Mouse (Mus musculus) kidney, postnatal 14 days (tissue): ENCODE data around the gene Coq6.
"Not testable (repeated sequence)": the region's sequence is repeated elsewhere in the genome, so short reads cannot be mapped to it uniquely, and the experiment has no call there.

Source experiments
- DNase-seq: peaks from one replicate; pipeline ENCODE4 v3.0.0; 2022; ENCODE audit warnings: mixed read lengths

Gene Coq6

DNA sequence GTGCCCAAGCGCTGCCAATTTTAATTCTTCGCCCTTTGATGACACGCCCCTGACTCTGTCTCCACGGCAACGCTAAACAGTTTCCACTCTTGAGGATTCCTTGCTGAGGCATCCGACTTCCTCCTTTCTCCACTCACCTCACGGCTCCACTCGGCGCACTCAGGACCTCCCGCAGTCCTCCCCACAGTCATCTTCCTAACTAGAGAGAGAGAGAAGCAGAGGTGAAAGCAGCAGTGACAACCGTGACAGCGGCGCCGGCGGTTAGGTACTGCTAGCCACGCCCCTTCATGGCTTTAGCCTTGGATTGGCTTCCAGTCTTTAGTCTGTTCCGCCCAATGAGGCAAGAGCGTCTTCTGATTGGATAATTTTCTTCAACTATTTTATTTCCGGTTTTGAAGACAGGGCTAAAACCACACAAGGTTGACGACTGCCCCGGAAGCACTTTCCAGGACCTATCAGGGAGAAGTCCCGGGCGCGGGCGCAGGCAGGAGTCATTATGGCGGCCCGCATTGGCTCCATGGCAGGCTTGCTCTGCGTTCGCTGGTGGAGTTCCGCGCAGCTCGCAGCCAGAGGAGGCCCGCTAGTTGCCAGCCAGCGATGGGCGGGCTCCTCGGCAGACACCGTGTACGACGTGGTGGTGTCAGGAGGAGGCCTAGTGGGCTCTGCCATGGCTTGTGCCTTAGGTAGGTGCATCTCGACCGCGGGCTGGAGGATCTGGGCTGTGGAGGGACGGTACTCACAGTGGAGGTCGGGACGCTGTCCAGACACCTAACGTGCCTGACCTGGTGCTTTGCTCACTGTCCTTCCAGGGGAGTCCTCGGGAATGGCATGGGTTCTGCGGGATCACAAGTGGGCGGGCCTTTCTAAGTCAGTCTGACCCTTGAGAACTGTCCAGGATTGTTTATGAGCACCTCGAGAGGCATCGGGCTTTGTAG, at the start of gene Coq6, which contains the start of gene Fam161b:
TSS of gene Coq6 (plus strand) at position 103 of the 935 bp plus-strand sequence.
TSS of gene Fam161b (minus strand) at position 279 of the 935 bp plus-strand sequence.
- peak; percentile 96 for DNase-seq

DNA sequence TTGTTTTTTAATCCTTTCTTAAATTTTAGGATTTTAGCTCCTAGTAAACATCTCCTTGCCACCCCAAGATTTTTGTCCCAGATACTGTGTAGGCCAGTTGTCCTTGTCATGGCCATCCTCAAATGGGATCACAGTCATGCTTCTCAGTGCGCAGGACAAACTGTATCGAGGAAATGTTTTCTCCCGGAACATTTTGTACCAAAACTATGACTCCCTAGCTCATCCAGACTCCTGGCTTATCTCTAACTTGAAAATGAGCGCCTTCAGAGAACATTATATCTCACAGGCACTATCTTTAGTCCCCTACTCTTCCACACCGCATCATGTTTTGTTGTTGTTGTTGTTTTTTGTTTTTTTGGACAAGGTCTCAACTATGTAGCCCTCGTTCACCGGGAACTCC, 45.5 kb upstream of the Coq6 start:
- DNase-seq: no peak

DNA sequence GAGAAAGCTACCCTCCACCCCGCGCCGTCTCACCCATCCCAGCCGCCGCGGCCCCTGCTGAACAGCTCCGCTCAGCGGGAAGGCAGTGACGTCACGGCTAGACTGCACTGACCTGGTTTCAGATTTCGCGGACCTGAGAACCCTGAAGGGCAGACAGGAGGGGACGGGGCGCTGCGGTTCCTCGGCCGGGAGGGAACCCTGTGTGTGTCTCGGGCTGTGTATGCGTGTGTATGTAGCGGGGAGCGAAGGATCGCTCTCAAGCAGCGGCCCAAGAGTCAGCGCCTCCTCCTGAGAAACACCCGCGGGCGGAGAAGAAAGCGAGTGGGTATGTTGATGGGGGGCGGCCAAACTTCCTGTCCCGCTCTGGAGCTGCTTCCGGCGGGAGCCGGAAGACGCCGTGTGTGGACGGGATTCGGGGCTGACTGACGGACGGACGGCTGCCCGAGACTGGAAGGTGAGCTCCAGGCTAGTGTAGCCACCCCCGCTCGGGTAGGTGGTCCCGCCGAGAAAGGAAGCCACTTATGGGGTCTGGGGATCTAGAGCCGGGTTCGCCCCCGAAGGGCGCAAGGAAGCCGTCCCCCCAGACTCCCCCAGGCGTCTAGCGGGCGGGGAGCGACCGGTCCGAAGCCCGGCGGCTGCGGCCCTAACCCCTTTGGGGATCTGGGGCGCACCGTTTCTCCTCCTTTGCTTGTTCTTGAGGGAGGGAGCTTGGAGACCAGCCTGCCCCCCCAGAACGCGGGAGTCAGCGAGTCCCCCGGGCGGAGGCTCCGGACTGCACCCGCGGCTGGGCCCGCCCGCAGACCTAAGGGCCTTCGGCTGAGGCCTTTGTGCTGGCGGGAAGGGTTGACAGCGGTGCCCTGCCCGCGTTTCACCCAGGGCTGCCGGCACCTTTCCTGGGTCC, 44.5 kb upstream of the Coq6 start, which contains the start of gene Zfp410:
TSS of gene Zfp410 (plus strand) at position 132 of the 901 bp plus-strand sequence.
- DNase-seq: peak; percentile 94

DNA sequence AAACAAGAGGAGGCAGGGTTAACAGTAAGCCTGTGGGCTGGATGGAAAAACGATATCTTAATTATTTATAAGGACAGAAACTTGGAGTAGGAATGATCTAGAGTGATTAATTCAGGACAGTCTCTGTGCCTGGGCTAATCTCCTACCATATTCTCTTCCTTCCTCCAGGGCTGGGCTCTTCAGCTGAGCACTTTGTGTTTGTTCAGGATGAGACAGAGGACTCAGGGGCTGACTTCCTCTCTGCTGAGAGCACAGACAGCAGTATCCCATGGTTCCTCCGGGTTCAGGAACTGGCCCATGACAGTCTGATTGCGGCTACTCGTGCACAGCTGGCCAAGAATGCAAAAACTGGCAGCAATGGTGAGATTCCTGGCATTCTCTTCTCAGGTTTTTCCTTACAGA, 34.3 kb upstream of the Coq6 start:
- peak; percentile 69 for DNase-seq

DNA sequence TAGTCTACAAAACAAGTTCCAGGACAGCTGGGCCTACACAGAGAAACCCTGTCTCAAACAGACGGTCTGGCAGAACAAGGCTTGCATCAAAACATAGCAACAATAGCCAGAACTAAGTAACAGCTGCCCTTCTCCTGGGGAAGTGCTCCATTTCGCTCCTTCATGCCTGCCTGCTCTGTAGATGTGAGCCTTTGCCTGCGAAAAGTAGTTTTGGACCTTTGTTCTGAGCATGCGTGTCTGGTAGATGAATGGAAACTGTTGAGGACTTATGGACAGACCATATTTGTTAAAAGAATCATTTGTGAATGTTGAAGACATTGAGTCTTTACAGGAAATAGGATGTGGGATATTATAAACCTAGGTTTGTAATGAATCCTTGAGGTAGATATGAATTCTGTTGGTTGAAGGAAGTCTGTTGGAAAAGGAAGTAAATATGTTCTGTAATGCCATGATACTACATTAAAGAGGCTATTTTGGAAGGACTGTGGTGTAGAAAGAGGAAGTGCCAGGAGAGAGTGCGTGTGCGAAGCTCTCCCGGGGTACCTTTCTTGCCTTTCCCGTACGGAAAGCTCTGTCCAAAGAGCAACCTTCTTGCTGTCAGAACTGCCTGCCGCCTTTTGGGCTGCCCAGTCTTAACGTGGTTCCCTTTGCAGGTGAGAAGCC, 24.4 kb upstream of the Coq6 start:
- no peak for DNase-seq

DNA sequence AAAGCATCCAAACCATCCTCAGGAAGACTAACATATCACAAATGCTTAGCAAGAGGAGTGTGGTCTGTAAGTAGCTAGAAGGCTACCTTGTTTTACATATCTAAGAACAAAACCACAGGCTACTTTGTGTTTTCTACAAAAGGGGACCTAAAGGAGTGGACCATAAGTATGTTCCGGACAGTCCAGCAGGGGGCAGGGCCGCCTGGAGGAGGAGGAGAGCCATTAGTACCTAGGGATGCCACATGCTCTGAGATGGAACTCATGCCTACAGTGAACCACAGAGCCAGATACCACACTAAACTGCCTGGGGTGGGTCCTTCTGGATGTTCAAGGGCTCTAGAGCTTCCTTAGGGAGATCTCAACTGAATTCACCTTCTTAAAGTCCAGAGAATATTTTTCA, 14.3 kb upstream of the Coq6 start:
- peak; percentile 34 for DNase-seq

DNA sequence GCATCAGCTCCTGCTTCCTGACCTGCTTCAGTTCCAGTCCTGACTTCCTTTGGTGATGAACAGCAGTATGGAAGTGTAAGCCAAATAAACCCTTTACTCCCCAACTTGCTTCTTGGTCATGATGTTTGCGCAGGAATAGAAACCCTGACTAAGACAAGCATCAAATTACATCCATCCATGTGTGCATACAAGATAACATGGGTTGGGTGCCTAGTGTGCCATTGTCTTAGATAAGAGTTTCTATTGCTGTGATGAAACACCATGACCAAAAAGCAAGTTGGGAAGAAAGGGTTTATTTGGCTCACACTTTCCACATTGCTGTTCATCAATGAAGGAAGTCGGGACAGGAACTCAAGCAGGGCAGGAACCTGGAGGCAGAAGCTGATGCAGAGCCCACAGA, 2.8 kb upstream of the Coq6 start:
- DNase-seq: not testable (repeated sequence)

DNA sequence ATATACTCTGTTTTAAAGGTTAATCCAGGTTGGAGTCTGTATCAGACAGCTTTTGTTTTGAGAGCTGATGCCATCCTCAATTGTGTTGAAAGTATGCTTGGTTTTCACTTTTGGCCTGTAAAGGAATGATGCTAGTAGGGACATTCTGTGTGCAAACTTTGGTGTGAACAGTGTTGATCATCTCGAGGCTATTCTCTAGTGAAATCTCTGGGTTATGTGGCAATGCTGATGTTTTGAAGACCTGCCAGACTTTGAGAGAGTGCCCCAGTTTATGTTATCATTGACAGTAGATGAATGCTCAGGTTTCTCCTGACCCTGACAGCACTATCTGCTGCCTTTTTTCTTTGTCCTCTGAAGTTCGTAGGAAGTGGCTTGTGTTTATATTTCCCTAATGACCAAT, 1.4 kb downstream of the Coq6 start:
- no peak for DNase-seq

DNA sequence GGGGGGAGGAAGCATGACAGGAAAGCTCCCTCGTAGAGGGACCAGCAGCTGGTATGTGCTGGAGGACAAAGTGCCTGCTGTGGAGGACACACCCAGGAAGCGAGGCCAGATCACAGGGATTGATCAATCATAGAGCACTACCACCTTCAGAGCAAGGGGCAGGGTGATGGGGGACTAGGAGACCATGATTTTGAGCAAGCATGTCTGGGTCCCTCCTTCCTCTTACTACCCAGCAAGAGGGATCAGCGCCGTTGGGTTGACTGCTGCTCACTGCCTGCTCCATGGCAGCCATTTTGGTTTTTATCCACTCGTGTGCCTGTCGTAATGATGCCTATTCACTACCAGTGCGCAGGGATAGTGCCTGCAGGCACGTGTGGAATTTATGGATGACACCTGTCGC, 2.8 kb downstream of the Coq6 start:
- DNase-seq: no peak

DNA sequence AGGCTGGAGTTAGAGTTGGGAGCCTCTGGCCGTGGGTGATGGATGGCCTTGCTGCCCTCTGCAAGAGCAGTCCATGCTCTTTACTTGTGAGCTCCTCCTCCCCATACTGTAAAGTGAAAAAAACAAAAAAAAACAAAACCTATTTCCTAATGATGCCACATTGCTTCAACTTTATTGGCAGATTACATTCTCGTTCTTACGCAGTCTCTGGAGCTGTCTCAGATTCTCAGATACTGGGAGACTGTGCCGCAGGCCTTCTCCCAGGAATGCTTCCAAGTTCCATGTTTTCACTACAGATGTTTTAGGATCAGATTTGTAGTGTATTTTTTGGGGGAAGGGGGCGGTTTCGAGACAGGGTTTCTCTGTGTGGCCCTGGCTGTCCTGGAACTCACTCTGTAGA, 3.7 kb downstream of the Coq6 start:
- DNase-seq: no peak

DNA sequence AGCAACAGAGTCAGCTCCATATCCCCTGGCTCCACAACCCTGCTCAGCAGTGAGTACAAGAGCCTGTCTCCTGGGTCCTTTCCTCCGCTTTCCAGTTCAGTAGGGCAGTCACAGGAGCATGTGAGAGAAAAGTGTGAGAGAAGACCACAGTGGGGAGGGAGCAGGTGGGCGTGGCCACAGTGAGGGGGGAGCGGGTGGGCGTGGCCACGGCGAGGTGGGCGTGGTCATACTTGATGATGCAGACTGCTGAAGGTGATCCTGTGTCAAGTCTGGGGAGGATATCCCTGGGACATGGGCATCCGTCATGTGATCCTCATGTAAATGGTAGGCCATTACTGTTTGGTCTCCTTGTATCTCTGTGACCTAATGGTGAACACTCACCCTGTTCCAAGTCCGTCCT, 5.5 kb downstream of the Coq6 start:
- DNase-seq: no peak

DNA sequence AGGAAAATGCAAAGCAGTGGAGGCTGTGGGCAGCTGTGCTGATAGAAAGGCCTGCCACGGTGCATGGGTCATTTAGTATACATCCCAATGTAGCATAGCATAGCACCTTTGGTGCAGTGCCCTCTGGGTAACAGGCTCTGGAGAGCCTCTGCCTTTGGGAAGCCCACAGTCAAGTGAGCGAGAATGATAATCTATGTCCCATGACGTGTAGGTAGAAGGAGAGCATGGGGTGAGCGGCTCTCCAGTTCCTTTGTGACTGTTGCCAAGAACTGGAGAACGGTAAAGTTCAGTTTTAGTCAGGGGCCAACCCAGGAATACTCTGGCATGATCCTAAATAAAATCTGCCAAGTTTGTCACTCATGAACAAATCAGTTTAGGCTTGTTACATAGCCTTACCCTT, 10.2 kb downstream of the Coq6 start:
- no peak for DNase-seq

DNA sequence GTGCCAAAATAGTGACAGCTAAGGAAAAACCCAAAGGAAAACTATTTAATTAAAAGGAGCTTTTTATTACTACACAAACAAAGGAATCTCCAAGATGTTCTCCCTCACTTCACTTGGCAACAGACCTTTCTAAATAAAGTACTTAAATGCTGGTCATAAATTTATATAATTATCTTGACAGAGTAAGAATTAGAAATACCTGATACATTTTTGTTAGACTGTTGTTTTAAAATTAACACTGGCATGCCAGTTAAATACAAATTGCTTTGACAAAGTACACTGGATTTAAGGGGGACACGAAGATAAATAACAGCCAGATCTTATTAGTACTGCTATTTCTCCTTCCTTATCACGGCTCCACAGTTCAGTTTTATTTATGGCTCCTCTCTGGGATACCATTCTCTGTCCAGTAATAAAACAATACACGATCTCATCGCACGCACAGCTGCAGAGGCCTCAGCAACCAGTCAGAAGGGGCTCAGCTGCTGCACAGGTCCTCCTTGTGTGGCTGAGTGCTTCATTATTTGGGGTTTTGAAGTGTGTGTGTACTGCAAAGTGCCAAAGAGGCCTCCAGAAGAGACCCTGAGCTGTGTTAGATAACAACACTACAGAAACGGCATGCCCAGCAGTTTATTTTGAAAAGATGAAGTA, 12.5 kb downstream of the Coq6 start:
- DNase-seq: no peak

DNA sequence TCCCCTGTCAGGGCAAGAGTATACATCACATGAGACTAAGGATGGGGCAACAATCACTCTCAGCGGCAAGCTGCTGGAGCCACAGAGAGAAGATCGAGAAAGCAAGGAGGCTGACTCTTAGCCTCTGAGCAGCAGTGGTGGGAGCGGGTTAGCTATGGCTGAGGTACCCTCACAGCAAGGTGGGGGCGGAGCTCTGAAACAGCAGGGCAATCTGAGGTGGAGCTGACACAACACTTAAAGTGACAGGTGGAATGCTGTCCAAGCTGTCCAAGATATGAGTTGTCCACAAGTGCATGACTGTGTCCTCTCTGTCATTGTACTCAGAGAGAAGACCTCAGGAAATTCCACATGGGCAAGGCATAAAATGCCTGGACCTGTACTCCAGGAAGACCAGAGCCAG, 20.9 kb downstream of the Coq6 start:
- DNase-seq: no peak

DNA sequence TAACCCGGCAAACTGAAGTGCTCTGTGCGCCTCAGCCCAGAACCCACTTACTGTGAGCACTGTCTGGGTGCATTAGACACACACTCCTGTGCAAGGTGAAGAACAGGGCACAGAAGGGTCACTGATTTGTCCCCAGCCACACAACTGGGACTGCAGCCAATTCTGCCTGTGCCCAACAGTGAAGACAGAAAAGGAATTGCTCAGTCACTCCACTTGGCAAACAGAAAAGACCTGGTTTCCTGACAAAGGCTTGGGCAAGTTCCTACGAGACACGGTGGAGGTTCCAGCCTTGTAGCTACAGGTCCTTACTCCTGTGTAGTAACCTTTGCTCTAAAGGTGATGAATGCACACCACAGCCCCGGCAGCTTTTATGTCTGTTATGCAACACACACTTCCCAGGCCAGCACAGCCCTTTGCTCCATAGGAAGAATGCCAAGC, 23.2 kb downstream of the Coq6 start:
- DNase-seq: peak; percentile 82

DNA sequence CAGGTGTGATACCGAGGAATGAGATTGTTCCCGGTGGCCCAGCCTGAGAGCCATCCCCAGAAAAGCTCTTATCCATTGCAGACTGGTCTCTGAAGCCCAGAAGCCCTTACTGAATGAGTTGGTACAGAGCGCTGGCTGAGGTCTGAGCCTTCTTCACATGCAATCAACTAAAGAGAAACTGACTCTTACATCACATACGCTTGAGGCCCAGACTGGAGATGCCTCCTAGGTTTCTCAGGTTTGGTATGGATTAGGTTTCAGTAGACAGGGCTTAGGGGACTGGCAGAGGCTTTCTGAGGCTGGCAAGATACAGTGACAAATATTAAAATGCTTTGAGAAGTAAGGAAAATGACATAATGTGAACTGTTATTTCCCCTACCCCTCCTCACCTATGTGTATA, 24.0 kb downstream of the Coq6 start:
- DNase-seq: no peak

DNA sequence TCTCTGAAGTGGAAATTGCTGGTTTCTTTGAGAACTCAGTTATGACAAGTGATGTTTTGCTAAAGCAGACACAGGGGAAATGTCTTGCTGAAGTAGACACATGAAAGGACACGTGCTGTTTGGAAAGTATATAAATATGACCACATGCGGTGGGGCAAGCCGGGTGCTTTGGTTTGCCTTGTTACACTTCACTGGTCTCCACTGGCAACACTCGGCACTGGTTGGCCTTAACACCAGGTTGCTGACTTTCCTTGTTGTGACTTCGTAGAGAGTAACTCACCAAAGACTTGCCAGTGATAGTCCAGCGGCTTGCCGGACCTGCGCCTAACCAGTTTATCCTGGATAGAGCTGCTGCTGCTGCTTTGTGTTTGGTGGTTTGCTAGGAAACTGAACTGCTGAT, 26.6 kb downstream of the Coq6 start:
- DNase-seq: no peak

DNA sequence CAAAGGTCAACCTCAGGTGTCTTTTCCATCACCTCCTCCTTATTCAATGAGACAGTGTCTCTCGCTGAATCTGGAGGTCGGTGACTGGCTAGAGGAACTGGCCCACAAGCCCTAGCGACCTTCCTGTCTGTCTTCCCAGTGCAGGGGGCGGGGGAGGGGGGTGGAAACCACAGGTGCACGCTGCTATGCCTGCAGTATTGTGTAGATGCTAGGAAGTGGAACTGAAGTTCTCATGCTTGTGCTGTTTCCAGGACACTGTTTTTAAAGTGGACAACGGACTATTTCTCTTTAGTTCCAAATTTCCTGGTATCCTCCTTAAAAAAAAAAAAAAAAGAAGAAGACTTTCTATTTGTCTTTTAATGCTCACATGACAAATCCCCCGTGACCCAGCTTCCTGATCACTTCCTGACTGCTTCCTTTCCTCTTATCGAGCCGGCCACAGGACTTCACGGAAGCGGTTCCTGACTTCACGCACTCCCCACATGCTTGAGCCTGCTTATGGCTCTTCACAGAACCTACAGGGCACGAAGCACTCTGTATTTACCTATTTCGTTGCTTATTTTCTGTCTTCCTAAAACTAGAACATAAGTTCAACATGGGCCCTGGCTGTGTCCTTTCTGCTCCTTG, 27.4 kb downstream of the Coq6 start:
- no peak for DNase-seq

DNA sequence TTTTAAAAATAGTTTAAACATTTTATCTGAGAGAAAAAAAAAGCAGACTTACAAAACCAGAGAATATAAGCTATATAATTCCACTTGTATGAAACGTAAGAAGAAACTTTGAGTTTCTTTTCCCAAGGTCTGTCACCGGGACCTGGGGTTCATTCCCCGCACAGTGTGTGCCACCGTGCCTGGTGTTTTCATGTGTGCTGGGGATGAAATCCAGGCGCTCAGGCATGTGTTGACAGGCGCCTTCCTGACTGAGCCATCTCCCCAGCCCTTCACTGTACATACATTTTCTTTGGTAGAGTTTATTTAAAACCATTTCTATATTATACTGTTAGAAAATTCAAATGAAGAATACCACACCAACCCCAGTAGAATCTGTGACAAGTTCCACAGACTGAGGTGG, 28.9 kb downstream of the Coq6 start:
- DNase-seq: no peak

DNA sequence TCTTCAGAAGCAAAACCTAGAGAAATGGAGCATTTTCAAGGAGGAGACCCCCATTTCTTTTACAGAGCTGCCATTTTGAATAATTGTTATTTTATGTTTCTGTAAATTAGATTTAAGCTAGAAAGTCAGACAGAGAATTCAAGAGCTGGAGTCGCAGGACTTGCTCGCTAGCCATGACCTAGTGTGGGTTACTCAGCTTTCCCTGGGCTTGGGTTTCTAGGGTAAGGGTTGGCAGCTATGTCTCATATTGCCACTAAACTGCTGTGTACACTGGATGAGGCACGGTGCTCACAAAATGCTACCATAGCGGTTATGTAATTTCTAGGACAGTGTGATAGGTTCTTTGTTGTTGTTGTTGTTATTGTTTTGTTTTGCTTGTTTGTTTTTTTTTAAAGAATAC, 31.2 kb downstream of the Coq6 start:
- no peak for DNase-seq

DNA sequence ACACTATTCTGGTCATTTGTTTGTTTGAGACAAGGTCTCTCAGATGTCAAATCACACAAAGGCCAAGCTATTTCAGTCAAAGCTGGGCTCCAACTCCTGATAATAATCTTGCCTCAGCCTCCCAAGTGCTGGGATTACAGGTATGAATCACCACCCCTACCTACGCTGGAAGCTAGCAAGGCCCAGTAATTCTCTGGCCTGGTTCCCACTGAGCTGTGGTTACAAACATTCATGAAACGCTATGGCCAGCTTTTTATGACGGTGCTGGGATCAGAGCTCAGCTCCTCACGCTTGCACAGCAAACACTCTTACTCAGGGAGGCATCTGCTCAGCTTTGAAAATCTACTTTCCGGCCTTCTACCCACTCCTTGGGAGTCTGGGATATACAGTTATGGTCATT, 32.4 kb downstream of the Coq6 start:
- DNase-seq: no peak
